Mouse (Mus musculus) cortical plate, adult 2 months (tissue): Measurements from ENCODE around the gene Efnb2.

Experiments
- CTCF ChIP-seq: fragments of 200-500 bp; IDR thresholded peaks from 2 replicates; pipeline ENCODE4 v1.5.1; 2011; ENCODE audit warnings: mild to moderate bottlenecking, control low read depth, low read length; ENCODE audit not compliant: insufficient read depth; ENCODE audit errors: extremely low read depth
- POLR2A ChIP-seq: fragments of 200-500 bp; IDR thresholded peaks from 2 replicates; pipeline ENCODE4 v1.6.1; 2011; ENCODE audit warnings: mild to moderate bottlenecking, low read length, control low read depth; ENCODE audit not compliant: insufficient read depth; ENCODE audit errors: extremely low read depth

- TF ChIP-seq CTCF (no peak), POLR2A (0 out of 2 replicates have a peak, but pooled peaks have one; percentile 28)
Observed at GRCm38 (mm10) chr8:8656578-8657441, 4.2 kb downstream of the Efnb2 start.
